Mouse (Mus musculus) heart, embryonic 14.5 days (tissue): ENCODE data around the gene Dusp3. TPM values are rescaled to one million over a fixed set of nuclear protein-coding genes. Genes with fewer than 3 reads are reported as not detected.
A peak's percentile ranks its signal among the peaks of the same experiment; 100 is the strongest.

Experiments
- ATAC-seq: fragments of 200-750 bp; cut with Nextera tagmentation; 2 replicates; pipeline ENCODE4 v1.8.0; 2017; ENCODE audit warnings: low read depth, moderate TSS enrichment; ENCODE audit not compliant: insufficient number of reproducible peaks, insufficient read depth, low FRiP score
- H3K27ac ChIP-seq, 2 experiments: fragments of 200-500 bp in 1 of 2; fragments of 300-500 bp in 1 of 2; sonication (generic) in 1 of 2; replicated peaks in 1 of 2; 2 replicates each; pipeline ENCODE4 v1.5.1; 2012 to 2014; ENCODE audit warnings: low read depth in 2 of 2, low read length in 2 of 2, control low read depth in 1 of 2, mild to moderate bottlenecking in 1 of 2, mixed read lengths in 1 of 2; ENCODE audit not compliant: control insufficient read depth in 1 of 2, insufficient read depth in 1 of 2
- H3K27me3 ChIP-seq: fragments of 300-500 bp; sonication (generic); 2 replicates; pipeline ENCODE4 v1.6.1; 2014; ENCODE audit warnings: mild to moderate bottlenecking, low read length, control low read depth; ENCODE audit not compliant: control insufficient read depth, insufficient read depth
- H3K36me3 ChIP-seq: fragments of 300-500 bp; sonication (generic); 2 replicates; pipeline ENCODE4 v1.6.1; 2014; ENCODE audit warnings: mild to moderate bottlenecking, control low read depth, low read length, mixed read lengths; ENCODE audit not compliant: control insufficient read depth, insufficient read depth
- H3K4me1 ChIP-seq, 2 experiments: fragments of 200-500 bp in 1 of 2; fragments of 300-500 bp in 1 of 2; sonication (generic) in 1 of 2; 2 replicates each; pipeline ENCODE4 v1.6.1; 2012 to 2014; ENCODE audit warnings: low read length in 2 of 2, control low read depth in 1 of 2, mixed read lengths in 1 of 2; ENCODE audit not compliant: control insufficient read depth in 2 of 2, insufficient read depth in 2 of 2
- H3K4me2 ChIP-seq: fragments of 300-500 bp; sonication (generic); 2 replicates; pipeline ENCODE4 v1.6.1; 2014; ENCODE audit warnings: mild to moderate bottlenecking, low read length
- H3K4me3 ChIP-seq, 2 experiments: fragments of 200-500 bp in 1 of 2; fragments of 300-500 bp in 1 of 2; sonication (generic) in 1 of 2; 2 replicates each; pipeline ENCODE4 v1.5.1; 2012 to 2014; ENCODE audit warnings: low read length in 2 of 2, mild to moderate bottlenecking in 2 of 2, control low read depth in 1 of 2, low read depth in 1 of 2, moderate library complexity in 1 of 2; ENCODE audit not compliant: control insufficient read depth in 1 of 2, insufficient read depth in 1 of 2
- H3K9ac ChIP-seq: fragments of 300-500 bp; sonication (generic); 2 replicates; pipeline ENCODE4 v1.6.1; 2014; ENCODE audit warnings: mild to moderate bottlenecking, low read length
- H3K9me3 ChIP-seq: fragments of 300-500 bp; sonication (generic); 2 replicates; pipeline ENCODE4 v1.6.1; 2016; ENCODE audit warnings: low read length, control low read depth; ENCODE audit not compliant: control insufficient read depth
- WGBS: fragments of 180-500 bp; shearing (Covaris S2); extraction: QIAGEN DNeasy Blood & Tissue Kit; methylation state at CpG from one replicate; pipeline ENCODE4 v1.1.7; 2014; 5-methylcytosine and 5-hydroxymethylcytosine counted together
- polyA plus RNA-seq: library from polyadenylated mRNA; unstranded; fragments of >200 nt; fragmentation: Nextera tagmentation; extraction: Ambion mirVana; gene quantifications from 2 replicates; pipeline ENCODE4 v1.2.1, GENCODE M21; 2014

The Dusp3 gene
- polyA plus RNA-seq, 1 experiment from 2014 or later, result 58.9 TPM

DNA sequence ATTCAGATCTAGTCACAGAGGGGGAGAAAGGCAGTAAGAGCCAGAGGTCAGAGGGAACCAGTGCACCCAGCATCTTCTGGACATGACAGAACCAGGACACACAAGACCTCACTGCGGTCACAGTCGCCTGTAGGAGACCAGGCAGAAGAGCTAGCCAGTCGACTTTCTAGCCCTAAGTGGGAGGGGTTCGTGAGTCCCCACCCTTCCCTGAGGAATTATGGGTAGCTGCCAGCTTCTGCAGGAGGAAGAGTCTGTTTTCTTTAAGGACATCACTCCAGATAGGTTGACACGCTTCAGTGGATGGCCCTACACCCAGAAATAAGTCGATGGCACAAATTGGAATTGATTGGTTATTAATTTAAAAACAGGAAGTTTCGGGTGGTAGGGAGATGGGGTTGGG lies 50.4 kb downstream of the Dusp3 start:
- no peak for ATAC-seq
- no peaks in the 10 kb centered on the region for H3K9me3 ChIP-seq
- H3K4me3 ChIP-seq, result no peak overlapping the region
- no peak overlapping the region for H3K9ac ChIP-seq
- no peaks in the 10 kb centered on the region for H3K27me3 ChIP-seq
- 44% methylated on average over 7 of the region's 7 CpGs for WGBS
- H3K4me1 ChIP-seq, result peaks cover 11 to 22% of the 10 kb centered on the region in 2 experiments
- H3K27ac ChIP-seq, result no peak overlapping the region
- no peaks in the 10 kb centered on the region for H3K36me3 ChIP-seq
- peak overlapping the region; percentile 82; the same call in 1 of the 2 replicates for H3K4me2 ChIP-seq

DNA sequence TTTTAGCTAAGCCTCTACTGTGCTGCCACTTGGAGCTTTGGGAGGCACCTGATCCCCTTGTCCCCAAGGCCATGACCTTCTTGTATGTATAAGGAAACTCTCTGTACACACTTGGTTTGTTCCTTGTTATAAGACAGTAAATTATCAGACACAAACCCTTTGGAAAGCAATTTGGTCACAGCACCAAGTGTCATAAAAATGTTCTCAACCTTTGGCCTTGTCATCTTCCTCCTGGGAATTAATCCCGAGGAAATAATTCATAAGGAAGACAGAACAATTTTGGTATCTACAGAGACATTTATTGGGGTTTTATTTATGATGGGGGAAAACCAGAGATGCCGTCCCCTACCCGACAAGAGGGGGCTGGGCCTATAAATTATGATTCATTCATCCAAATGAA lies 51.1 kb downstream of the Dusp3 start:
- H3K9me3 ChIP-seq, result no peaks in the 10 kb centered on the region
- no peak for ATAC-seq
- H3K27me3 ChIP-seq, result no peaks in the 10 kb centered on the region

DNA sequence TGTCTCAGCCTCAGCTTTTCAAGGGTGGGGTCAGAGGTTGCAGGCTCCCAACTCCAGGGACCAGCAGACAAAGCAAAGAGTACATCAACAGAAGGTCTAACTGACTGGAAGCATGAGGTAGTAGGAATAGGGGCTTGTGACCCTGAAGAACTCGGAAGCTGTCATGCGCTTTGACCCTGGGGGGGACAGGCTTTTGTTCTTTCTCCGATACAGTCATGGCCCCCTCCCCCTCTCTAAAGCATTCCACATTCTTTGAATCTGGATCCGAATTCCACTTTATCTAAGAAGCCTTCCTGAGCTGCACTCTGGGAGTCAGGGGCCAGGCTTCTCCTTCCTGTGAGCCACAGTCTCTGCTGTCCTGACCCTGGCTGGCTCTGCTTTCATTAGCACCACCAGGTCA lies 54.8 kb downstream of the Dusp3 start:
- no peak overlapping the region for H3K4me3 ChIP-seq
- no peak for ATAC-seq
- no peak overlapping the region for H3K4me2 ChIP-seq
- no peaks in the 10 kb centered on the region for H3K27me3 ChIP-seq
- H3K4me1 ChIP-seq, result peaks cover 15 to 16% of the 10 kb centered on the region in 2 experiments
- H3K9ac ChIP-seq, result no peak overlapping the region
- no peaks in the 10 kb centered on the region for H3K9me3 ChIP-seq
- 0 out of 4 replicates have a peak overlapping the region, but pooled peaks of 1 of the 2 experiments have one; percentile 12 for H3K27ac ChIP-seq
- no peaks in the 10 kb centered on the region for H3K36me3 ChIP-seq
- 33% methylated on average over 4 of the region's 4 CpGs for WGBS

More for the DNA sequence above, 51.1 kb downstream of the Dusp3 start:
- no peak overlapping the region for H3K27ac ChIP-seq
- no peak overlapping the region for H3K9ac ChIP-seq
- WGBS, result 80% methylated on average over 3 of the region's 3 CpGs
- no peak overlapping the region for H3K4me2 ChIP-seq
- H3K36me3 ChIP-seq, result no peaks in the 10 kb centered on the region
- peaks cover 11 to 22% of the 10 kb centered on the region in 2 experiments for H3K4me1 ChIP-seq
- H3K4me3 ChIP-seq, result no peak overlapping the region

DNA sequence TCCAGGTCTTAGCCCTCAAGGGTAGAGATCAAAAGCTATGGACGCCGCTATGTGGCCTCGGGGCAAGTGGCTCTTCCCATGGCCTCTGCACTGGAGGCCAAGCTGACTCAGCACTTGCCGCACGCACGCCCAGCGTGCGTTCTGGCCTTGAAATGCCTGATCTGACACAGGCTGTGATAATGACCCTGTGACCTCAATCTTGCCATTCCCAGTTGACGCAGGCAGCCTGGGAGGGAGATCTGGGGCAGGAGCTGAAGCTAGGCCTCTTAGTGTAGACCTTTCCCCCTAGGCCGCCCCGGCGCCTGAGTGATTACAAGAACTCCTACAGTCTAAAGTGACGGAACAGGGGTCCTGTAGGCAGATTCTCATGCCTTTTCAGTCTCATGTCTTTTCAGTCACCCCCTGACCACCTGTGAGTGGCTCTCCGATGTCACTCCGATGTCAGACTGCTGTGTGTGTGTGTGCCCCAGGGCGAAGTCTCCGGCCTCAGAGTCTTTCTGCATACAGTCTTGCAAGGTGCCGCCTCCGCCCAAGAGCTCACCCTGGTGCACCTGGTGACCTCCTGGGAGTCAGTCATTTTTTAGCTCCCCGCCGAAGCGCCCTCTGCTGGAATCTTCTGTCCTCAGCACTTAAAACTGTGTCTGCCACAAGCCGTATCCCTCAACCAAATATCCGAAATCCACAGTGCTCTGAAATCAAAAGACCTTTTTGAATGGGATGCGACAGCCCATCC lies 58.6 kb downstream of the Dusp3 start:
- Histone ChIP-seq H3K4me3 (no peak overlapping the region), H3K27ac (no peak overlapping the region), H3K36me3 (no peaks in the 10 kb centered on the region), H3K4me2 (no peak overlapping the region), H3K9ac (no peak overlapping the region), H3K4me1 (peaks cover 13 to 14% of the 10 kb centered on the region in 2 experiments), H3K9me3 (no peaks in the 10 kb centered on the region), H3K27me3 (no peaks in the 10 kb centered on the region)
- no peak for ATAC-seq
- WGBS, result 29% methylated on average over 25 of the region's 25 CpGs

DNA sequence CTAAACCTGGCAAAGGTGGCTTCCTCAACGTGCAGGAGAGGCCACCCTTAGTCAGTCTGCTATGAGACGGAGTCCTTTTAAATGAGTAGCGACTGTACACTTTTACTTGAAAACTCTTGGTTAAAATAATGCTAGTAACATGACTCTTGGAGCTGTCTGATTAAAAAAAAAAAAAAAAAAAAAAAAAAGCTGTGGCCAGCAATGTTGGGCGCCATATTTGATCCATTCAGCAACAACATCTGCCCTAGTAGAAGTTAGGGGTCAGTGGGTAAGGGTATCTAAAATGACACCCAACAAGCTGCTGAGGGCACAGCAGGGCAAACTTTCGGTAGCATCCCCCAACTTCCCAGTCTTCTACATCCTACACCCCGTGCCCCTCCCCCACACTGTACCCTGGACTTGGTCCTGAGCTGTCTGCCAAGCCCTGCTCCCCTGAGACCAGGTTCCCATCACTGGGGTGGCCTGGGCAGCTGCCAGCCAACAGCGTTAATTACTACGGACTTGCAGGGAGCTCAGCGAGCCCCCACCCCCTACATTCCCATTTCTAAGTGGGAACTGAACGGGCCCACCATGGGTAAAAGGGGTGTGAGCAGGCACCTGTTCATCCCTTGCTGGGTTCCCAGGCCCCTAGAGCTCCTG lies 59.7 kb downstream of the Dusp3 start:
- Histone ChIP-seq H3K27ac (no peak overlapping the region), H3K27me3 (no peaks in the 10 kb centered on the region), H3K9me3 (no peaks in the 10 kb centered on the region), H3K4me1 (peaks cover 4 to 8% of the 10 kb centered on the region in 2 experiments; a peak in 3 of 4 replicates), H3K9ac (no peak overlapping the region), H3K36me3 (no peaks in the 10 kb centered on the region), H3K4me2 (no peak overlapping the region), H3K4me3 (no peak overlapping the region)
- 91% methylated on average over 10 of the region's 10 CpGs for WGBS
- no peak for ATAC-seq

DNA sequence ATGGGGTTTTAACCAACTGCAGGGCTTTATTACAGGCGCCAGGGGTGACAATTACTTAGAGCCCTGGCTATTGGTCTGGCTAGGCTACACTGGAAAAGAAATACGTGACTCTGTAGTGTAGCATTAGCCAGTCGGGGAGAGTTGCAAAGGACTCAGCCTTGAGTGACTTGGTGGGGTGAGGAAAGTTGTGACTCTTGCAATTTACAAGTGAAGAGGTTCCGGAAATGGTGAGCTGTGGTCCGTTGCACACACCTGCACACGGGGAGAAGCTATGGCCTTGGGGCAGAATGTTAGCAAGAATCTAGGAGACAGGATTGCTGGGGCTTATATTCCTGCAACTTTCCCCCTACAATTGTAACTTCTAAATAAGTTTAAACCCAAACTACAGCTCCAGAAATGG lies 61.2 kb downstream of the Dusp3 start:
- 72% methylated on average over 6 of the region's 6 CpGs for WGBS
- Histone ChIP-seq H3K4me3 (no peak overlapping the region), H3K27ac (no peak overlapping the region), H3K4me2 (no peak overlapping the region), H3K9ac (no peak overlapping the region), H3K36me3 (no peaks in the 10 kb centered on the region), H3K4me1 (peaks cover 7 to 12% of the 10 kb centered on the region in 2 experiments; a peak in 3 of 4 replicates), H3K27me3 (no peaks in the 10 kb centered on the region; the same call in 1 of the 2 replicates), H3K9me3 (no peaks in the 10 kb centered on the region)
- no peak for ATAC-seq

DNA sequence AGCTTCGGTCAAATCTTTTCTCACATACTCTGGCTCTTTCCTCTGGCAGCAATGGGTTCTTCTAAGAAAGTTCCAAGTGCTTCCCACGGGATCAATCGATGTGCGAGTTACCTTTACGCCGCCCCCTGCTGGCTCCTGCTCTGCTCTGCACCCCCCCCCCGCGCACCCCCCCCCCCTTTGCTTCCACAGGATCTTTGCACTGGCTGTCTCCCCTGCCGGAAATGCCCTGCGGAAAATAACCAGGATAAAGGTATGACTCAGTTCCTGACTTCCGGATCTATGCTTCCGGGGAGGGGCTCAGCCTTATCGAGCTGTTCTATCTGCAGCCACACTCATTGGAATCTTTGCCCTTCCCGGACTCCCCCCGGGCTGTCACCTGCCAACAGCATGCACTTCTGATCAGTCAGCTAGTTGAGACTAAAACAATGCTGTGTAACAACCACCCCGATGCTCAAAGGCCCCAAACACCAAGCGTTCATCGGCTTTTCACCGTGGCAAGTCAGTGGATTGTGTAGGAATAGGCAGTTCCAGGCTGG lies 62.3 kb downstream of the Dusp3 start:
- H3K36me3 ChIP-seq, result no peaks in the 10 kb centered on the region
- H3K4me2 ChIP-seq, result no peak overlapping the region
- no peak overlapping the region for H3K4me3 ChIP-seq
- H3K27me3 ChIP-seq, result no peaks in the 10 kb centered on the region; the same call in 1 of the 2 replicates
- no peak for ATAC-seq
- no peak overlapping the region for H3K27ac ChIP-seq
- no peaks in the 10 kb centered on the region for H3K9me3 ChIP-seq
- 71% methylated on average over 17 of the region's 19 CpGs for WGBS
- H3K4me1 ChIP-seq, result peaks cover 7 to 12% of the 10 kb centered on the region in 2 experiments; a peak in 3 of 4 replicates
- H3K9ac ChIP-seq, result no peak overlapping the region
